Mouse (Mus musculus) retina, postnatal 1 day (tissue): Measurements from ENCODE around the gene Tpmt.

Experiments used
- DNase-seq: peaks from one replicate; pipeline ENCODE4 v3.0.0-alpha.2; 2012

Gene Tpmt

GRCm38 (mm10) chr13:47042024-47042633 lies 2.4 kb downstream of the Tpmt start:
- peak; percentile 16 for DNase-seq

- no peak for DNase-seq
Measured at GRCm38 (mm10) chr13:47040061-47040460, 4.5 kb downstream of the Tpmt start.

GRCm38 (mm10) chr13:47037946-47038345 lies 6.6 kb downstream of the Tpmt start:
- no peak for DNase-seq

- no peak for DNase-seq
Measured at GRCm38 (mm10) chr13:47033602-47034001, 10.9 kb downstream of the Tpmt start.

GRCm38 (mm10) chr13:47030376-47031107 lies 14.0 kb downstream of the Tpmt start:
- DNase-seq: no peak

GRCm38 (mm10) chr13:47020798-47021197 lies 23.7 kb downstream of the Tpmt start:
- DNase-seq: peak; percentile 45

- DNase-seq: no peak
Measured at GRCm38 (mm10) chr13:47019774-47020173, 24.8 kb downstream of the Tpmt start.

- peak; percentile 77 for DNase-seq
Measured at GRCm38 (mm10) chr13:47017259-47017658, 27.3 kb downstream of the Tpmt start.

GRCm38 (mm10) chr13:47015195-47015501 lies 29.4 kb downstream of the Tpmt start:
- DNase-seq: no peak

GRCm38 (mm10) chr13:47014334-47015194 lies 30.0 kb downstream of the Tpmt start, which contains the start of gene Nhlrc1:
Gene Nhlrc1, minus strand, starts transcription at chr13:47014850.
- DNase-seq: peak; percentile 91

- DNase-seq: no peak
Measured at GRCm38 (mm10) chr13:47013740-47014139, 30.8 kb downstream of the Tpmt start.

- no peak for DNase-seq
Measured at GRCm38 (mm10) chr13:47001590-47001989, 42.9 kb downstream of the Tpmt start.

GRCm38 (mm10) chr13:46999498-46999897 lies 45.0 kb downstream of the Tpmt start:
- DNase-seq: no peak

GRCm38 (mm10) chr13:46997355-46997754 lies 47.2 kb downstream of the Tpmt start:
- no peak for DNase-seq

- no peak for DNase-seq
Measured at GRCm38 (mm10) chr13:46993274-46993551, 51.3 kb downstream of the Tpmt start.

- no peak for DNase-seq
Measured at GRCm38 (mm10) chr13:46992516-46993273, 51.8 kb downstream of the Tpmt start.

- no peak for DNase-seq
Measured at GRCm38 (mm10) chr13:46990376-46991011, 54.0 kb downstream of the Tpmt start.

- DNase-seq: no peak
Measured at GRCm38 (mm10) chr13:46987941-46988340, 56.6 kb downstream of the Tpmt start.

- DNase-seq: no peak
Measured at GRCm38 (mm10) chr13:46986208-46986607, 58.3 kb downstream of the Tpmt start.

GRCm38 (mm10) chr13:46983878-46984277 lies 60.7 kb downstream of the Tpmt start:
- DNase-seq: no peak

- no peak for DNase-seq
Measured at GRCm38 (mm10) chr13:46979836-46980490, 64.6 kb downstream of the Tpmt start.

GRCm38 (mm10) chr13:46976532-46976931 lies 68.0 kb downstream of the Tpmt start:
- DNase-seq: no peak
